Mouse (Mus musculus): Measurements from ENCODE around the gene Casz1.

- TF ChIP-seq POLR2A (IDR thresholded peaks at IDR 0.05; ENCODE audit: low read depth, low read length) (no peak), CTCF (conservative IDR thresholded peaks at IDR 0.05; ENCODE audit: insufficient read depth, insufficient read length, low read depth, low read length) (no peak)
Measured at GRCm38 (mm10) chr4:148847636-148848035, 43.4 kb downstream of the Casz1 start.
